Mouse (Mus musculus) lung, adult 2 months (tissue): Measurements from ENCODE around the gene Art5.

ENCODE experiments used
- CTCF ChIP-seq: fragments of 200-500 bp; IDR thresholded peaks from 2 replicates; pipeline ENCODE4 v1.5.1; 2011; ENCODE audit warnings: mild to moderate bottlenecking, low read length, control low read depth; ENCODE audit not compliant: insufficient read depth
- POLR2A ChIP-seq: fragments of 200-500 bp; IDR thresholded peaks from 2 replicates; pipeline ENCODE4 v1.6.1; 2011; ENCODE audit warnings: low read depth, mild to moderate bottlenecking, control low read depth, low read length, borderline replicate concordance; ENCODE audit errors: extremely low read depth

DNA sequence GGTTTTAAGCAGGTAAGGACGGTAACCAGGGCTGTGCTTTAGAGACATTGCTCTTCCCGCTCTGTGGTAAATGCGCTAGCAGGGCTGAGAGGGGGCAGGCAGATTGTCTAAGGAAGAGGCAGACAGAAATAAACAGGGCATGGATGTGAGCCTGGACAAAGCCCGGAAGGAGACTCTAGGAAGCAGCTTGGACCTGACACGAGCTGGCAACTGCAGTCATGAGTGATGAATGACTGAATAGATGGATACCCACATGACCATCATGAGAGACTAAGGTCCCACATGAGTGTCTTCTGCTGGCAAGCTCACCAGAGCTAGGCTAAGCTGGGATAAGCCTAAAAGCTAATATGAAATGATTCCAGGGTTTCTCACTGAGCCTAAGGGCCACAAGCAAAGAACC is 5.2 kb downstream of the Art5 start:
- no peak for TF ChIP-seq CTCF
- no peak for TF ChIP-seq POLR2A
